Mouse (Mus musculus) kidney, adult 8-10 months (tissue): ENCODE results near the gene Adamts3.

Source experiments
- DNase-seq, 2 experiments: peaks; one replicate each; pipeline ENCODE4 v3.0.0; 2022

The Adamts3 gene

GRCm38 (mm10) chr5:89704264-89704663, 178.9 kb downstream of the Adamts3 start:
- peak; percentile 25 to 31 for DNase-seq

DNA sequence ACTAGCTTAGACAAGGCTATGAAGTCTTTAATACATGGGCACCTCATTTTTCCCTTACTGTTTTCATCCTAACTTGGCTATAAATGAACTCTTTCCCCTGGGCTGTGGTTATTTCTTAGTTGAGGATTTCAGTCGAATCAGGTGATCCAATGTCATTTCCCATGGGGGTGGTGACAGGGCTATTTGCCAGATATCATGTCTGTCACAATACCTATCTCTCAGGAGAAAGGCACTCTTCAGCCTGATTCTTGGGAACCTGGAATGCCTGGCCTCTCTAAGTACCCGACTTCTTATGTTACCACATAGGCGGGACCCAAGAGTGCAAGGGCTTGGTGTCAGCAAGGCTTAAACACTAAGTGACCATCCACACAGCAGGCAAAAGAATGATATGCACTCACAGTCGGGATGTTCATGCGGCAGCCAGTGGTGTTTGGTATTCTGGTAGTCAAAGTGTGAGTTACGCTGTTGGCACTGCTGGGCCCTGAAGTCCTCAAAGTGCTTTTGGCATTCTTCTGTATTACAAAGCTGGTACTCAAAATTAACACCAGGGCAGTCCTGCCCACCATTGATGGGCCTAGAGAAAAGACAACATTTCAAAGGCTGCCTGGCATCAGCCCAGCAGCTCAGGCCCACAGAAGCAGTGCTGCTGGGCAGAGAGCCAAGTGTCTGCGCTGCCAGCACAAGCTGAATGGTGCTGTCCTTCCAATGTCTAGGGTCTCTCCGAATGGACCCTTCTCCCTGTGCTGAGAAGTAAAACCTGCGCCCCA, 181.7 kb downstream of the Adamts3 start:
- DNase-seq: peak; percentile 20 to 28

- no peak for DNase-seq
Observed at GRCm38 (mm10) chr5:89687826-89688225, 195.3 kb downstream of the Adamts3 start.

- peak; percentile 18 to 37 for DNase-seq
Observed at GRCm38 (mm10) chr5:89679871-89680536, 203.1 kb downstream of the Adamts3 start.

GRCm38 (mm10) chr5:89678148-89678547, 205.0 kb downstream of the Adamts3 start:
- no peak for DNase-seq

DNA sequence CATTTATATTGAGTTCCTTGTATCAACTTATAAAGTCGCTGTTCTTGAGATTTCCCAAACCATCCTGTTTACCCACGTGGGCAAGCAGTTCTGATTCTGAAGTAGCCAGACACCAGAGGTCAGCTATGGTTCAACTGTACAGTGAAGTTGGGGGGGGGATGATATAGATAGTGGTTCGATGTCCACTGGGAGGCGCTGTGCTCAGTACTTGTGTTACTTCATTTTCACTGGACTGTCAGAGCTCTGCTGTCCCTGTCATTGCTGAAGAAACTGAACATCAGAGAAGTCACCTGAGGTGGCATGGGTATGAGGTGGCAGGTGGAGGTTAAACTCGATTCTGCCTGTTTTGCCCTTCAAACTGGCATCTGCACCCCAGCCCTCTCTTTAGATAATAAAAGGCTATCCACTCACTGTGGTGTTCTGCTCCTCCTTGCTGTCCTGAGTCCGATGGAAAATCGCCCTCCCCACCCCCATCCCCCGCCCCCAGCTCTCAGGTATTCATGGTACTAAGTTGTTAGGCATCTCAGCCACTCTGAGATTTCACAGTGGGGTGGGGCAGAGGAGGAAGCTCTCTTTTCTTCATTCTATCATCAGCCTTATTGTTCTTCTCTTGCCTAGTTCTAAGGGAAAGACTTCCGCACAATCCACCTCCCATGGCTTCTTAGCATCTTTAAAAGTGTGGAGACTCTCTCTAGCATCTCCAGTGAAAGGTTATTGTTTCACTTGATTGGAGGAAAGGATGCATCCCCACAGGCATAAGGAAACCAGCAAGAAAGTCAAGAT, 208.9 kb downstream of the Adamts3 start:
- no peak for DNase-seq

GRCm38 (mm10) chr5:89672950-89673349, 210.2 kb downstream of the Adamts3 start:
- DNase-seq: no peak

- no peak for DNase-seq
Observed at GRCm38 (mm10) chr5:89654327-89654726, 228.8 kb downstream of the Adamts3 start.

DNA sequence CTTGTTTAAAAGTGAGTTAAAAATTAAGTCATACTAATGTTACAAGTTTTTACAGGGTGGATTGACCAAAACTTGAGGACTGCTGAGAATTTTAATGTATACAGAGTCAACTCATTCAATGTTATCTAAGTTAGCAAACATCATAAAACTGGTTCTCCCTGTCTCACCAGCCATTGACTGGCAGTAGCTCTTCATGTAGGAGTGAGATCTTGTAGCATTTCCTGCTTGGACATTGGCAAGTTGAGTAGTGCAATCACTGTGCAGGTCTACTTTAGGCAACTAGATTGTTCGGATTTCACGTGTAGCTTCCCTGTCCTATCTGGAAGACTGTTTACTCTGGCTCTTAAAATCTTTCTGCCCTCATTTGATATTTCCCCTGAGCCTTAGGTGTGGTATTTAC, 229.3 kb downstream of the Adamts3 start:
- no peak for DNase-seq

DNA sequence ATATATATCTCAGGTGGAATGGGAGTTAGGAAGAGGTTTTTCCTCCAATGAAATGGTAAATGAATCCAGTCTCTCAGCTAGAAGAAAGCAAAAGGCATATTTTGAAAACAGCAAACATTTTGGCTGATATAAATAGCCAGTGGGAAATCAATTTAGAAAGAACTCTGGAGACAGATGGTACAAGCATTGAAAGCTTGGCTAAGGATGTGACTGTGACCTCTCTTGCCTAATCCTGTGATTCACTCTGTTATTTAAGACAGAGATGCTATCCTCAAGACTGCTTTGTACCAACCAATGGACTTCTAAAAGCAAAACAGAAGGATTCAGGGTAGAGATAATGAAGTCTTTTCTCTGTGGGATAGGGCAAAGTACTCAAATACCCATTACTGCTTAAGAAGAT, 236.2 kb downstream of the Adamts3 start:
- DNase-seq: no peak

DNA sequence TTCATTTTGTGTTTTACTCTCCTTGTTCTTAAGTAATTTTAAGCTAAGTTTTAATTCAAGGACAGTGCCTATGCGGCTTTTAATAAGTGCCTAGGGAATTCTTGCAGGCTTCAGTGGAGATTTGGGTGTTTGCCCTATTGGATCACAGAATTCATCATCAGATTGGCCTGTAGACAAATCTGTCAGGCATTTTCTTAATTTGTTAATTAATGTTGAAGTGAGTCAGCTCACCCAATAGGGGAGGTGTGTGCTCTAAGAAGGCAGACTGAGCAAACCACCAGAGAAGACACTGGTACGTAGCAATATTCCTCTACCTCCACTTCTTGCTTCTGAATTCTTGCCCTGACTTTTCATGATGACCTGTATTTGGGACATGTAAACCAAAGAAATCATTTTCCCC, 247.7 kb downstream of the Adamts3 start:
- DNase-seq: no peak

GRCm38 (mm10) chr5:89631599-89631998, 251.5 kb downstream of the Adamts3 start:
- DNase-seq: no peak
